Mouse (Mus musculus) natural killer cell, adult 2 months (primary cell): ENCODE measurements around the gene Ankrd65.

Experiments
- DNase-seq, 2 experiments: peaks; one replicate each; pipeline ENCODE4 v3.0.0; 2022; ENCODE audit warnings: low spot score in 2 of 2

The Ankrd65 gene

GRCm38 (mm10) chr4:155847591-155848352, 57.5 kb downstream of the Ankrd65 start:
- DNase-seq: no peak

DNA sequence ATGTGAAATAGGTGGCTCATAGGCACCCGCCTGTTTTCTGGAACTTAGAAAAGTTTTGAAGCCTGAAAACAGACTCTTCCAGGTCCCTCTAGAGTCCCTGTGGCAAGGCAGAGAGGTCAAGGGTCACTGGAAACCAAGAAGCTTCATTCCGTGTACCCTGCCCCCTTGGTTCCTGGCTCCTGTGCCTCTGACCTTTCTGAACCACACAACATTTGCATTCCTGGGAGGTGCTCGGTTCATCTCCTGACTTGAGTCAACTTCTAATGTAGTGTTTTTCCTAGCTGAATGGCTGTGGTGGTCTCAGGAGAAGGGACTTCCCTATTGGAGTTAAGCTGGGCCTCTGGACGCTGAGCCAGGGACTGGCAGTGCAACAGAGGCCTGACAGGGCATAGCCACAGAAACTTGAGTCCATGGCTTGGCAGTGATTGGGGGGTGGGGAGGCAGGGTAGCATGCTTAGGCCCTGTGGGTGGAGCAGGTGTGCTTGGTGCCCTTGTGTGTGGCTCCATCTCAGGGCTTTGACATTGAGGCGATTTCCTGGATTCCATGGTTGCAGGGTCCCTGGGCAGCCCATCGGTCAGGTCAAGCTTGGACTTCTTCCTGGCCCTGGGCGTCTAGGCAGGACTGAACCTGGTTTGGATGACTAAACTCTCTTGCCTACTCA, 58.3 kb downstream of the Ankrd65 start:
- no peak for DNase-seq
